Mouse (Mus musculus): ENCODE results near the gene Cald1.

DNA sequence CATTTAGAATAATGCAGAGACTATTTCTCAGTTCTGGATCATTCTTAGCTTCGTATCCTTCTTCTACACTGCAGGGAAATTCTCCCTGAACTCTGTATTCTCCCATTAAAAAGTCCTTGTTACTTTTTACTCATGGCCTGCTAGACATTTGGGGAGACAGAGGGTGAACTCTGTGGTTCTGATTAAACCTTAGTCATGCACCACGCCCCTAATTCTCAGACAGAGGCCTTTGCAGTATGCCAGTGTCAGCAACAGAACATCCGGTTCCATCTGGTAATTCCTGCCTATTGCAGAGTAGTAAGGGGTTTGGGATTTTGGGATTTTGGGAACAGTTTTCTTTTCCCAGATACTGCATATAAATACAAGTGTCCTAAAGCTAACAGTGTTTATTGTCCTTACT, 198.6 kb downstream of the Cald1 start:
- no peak for TF ChIP-seq CTCF (conservative IDR thresholded peaks at IDR 0.05; ENCODE audit: low read length)
- no peak for TF ChIP-seq POU5F1 (IDR thresholded peaks at IDR 0.05; ENCODE audit: borderline replicate concordance, low read length)
- TF ChIP-seq NANOG (IDR thresholded peaks at IDR 0.05; ENCODE audit: borderline replicate concordance, low read length), result no peak
